Mouse (Mus musculus) ES-Bruce4 (cell line): ENCODE data around the gene Lrrc36. TPM values are rescaled to one million over a fixed set of nuclear protein-coding genes. Genes with fewer than 3 reads are reported as not detected.
A peak's percentile ranks its signal among the peaks of the same experiment; 100 is the strongest.

ENCODE experiments used
- H3K27ac ChIP-seq: 2 replicates; pipeline ENCODE4 v1.5.1; 2012; ENCODE audit warnings: low read length, inconsistent platforms; ENCODE audit not compliant: insufficient read depth
- H3K27me3 ChIP-seq: 2 replicates; pipeline ENCODE4 v1.6.1; 2012; ENCODE audit warnings: mild to moderate bottlenecking, low read length, inconsistent platforms; ENCODE audit not compliant: control insufficient read depth, poor library complexity, insufficient read depth, severe bottlenecking
- H3K36me3 ChIP-seq: 2 replicates; pipeline ENCODE4 v1.6.1; 2012; ENCODE audit warnings: inconsistent platforms, mild to moderate bottlenecking, low read length, moderate library complexity; ENCODE audit not compliant: control insufficient read depth, poor library complexity, insufficient read depth, severe bottlenecking
- H3K4me1 ChIP-seq: one replicate; pipeline ENCODE4 v1.8.1; 2011; ENCODE audit warnings: low read length; ENCODE audit not compliant: control insufficient read depth, insufficient read depth
- H3K4me3 ChIP-seq: 2 replicates; pipeline ENCODE4 v1.5.1; 2011; ENCODE audit warnings: low read depth, mild to moderate bottlenecking, low read length
- H3K9ac ChIP-seq: 2 replicates; pipeline ENCODE4 v1.6.1; 2012; ENCODE audit warnings: low read depth, mild to moderate bottlenecking, inconsistent platforms; ENCODE audit not compliant: poor library complexity, severe bottlenecking
- H3K9me3 ChIP-seq: replicated peaks from 2 replicates; pipeline ENCODE4 v1.6.1; 2012; ENCODE audit warnings: mild to moderate bottlenecking, low read length, inconsistent platforms; ENCODE audit not compliant: control insufficient read depth, poor library complexity, insufficient read depth, severe bottlenecking
- CTCF ChIP-seq: IDR thresholded peaks from one replicate; pipeline ENCODE4 v1.8.1; 2011; ENCODE audit warnings: low read depth, low read length
- EP300 ChIP-seq: IDR thresholded peaks from 2 replicates; pipeline ENCODE4 v1.6.1; 2011; ENCODE audit warnings: low read depth, low read length; ENCODE audit not compliant: insufficient read depth
- POLR2A ChIP-seq: IDR thresholded peaks from one replicate; pipeline ENCODE4 v1.8.1; 2011; ENCODE audit warnings: low read length; ENCODE audit not compliant: insufficient read depth
- polyA plus RNA-seq: library from polyadenylated mRNA; stranded (reverse); fragments of >200 nt; gene quantifications from 2 replicates; pipeline ENCODE4 v1.2.4, GENCODE M21; 2011; ENCODE audit warnings: low read depth; ENCODE audit not compliant: missing spikeins, insufficient read depth, insufficient read length

Lrrc36 gene
- polyA plus RNA-seq, 1 experiment, result 1.3 TPM

DNA sequence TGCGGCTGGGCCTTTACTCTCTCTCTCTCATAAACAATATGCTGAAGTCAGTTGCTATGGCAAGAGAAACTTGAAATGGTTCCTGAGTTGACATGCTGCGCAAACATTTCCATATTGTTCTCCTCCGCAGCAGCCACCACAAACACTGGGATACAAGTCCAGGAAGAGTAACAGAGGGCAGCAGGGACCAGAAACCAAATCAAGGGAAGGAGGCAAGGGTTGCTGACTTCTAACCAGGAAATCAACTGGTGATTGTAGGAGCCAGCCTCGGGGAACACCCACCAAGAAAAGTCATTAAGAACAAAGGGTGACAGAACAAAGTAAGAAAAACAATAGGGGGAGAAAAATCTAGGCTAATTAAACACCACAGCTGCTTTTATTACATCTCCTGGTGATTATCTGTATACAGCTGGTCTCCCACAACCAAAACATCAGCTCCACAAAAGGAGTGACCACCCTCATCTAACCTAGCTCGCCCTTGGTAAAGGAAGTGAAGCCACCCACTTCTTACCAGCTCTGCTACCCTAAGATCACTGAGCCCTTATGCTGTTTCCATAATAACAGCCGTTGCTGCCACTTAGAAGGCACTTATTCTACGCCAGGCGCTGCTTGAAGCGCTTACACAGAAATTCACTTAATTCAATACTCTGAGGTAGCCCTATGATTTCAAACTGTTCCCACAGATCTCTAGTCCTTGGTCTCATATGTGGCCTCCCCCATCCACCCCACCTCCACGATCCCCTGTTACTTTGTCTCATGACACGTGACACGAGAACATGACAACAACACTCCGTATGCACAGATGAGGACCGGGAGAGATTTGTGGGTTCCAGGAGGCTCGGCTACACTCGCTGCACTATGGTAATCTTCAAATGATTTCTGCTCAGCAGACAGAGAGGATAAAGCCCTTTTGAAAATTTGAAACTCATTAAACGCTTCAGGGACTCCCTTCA, 82.3 kb downstream of the Lrrc36 start:
- TF ChIP-seq POLR2A, result no peak
- no peak for TF ChIP-seq EP300
- TF ChIP-seq CTCF, result no peak
- no peaks in the 10 kb centered on the region for H3K36me3 ChIP-seq
- no peaks in the 10 kb centered on the region for H3K27me3 ChIP-seq
- H3K4me1 ChIP-seq, result peaks cover 1% of the 10 kb centered on the region
- H3K9me3 ChIP-seq, result no peaks in the 10 kb centered on the region
- no peak overlapping the region for H3K27ac ChIP-seq
- H3K4me3 ChIP-seq, result no peak overlapping the region
- H3K9ac ChIP-seq, result peak overlapping the region; percentile 74

DNA sequence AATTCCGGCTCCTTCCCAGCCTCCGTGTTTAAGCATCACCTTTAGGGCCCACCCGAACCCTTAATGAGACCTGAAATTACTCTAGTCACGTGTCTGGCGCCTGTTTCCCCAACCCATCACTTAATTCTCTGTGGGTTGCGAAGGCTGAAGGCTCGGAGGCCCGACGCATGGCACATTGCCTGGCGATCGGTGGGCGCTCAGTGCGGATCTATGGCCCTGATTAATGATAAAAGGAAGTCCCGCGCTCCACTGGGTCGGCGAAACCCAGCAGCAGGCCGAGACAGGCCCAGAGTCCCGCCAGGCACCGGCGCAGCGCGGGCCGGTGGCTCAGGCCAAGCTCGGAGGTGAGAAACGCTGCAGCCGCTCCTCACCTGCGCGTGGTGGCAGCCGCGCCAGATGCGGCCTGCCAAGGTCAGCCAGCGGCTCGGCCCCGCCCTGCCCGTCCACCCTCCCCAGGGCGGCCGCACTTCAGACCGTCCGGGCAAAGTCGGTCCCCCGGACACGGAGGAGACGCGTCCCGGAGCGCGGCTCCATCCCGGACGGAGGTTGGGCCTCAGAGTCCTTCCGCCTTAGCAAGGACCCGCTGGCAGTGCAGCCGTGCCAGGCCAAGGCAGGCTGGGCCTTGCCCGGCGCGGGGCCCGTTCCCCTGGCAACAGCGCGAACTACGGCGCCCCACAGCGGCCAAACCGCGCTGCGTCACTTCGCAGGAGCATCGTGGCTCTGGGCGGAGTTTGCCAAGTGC, 83.2 kb downstream of the Lrrc36 start, which contains the start of gene Zdhhc1:
Gene Zdhhc1 (minus strand): TSS at position 464 of the 742 bp plus-strand sequence.
- no peaks in the 10 kb centered on the region for H3K9me3 ChIP-seq
- H3K4me1 ChIP-seq, result peaks cover 1% of the 10 kb centered on the region
- H3K27me3 ChIP-seq, result no peaks in the 10 kb centered on the region
- peak within 1 kb of the TSS; percentile 74 for H3K9ac ChIP-seq
- H3K4me3 ChIP-seq, result peak within 1 kb of the TSS; percentile 84
- H3K36me3 ChIP-seq, result no peaks in the 10 kb centered on the region
- TF ChIP-seq CTCF (peak; percentile 76), EP300 (no peak)
- H3K27ac ChIP-seq, result no peak within 1 kb of the TSS

DNA sequence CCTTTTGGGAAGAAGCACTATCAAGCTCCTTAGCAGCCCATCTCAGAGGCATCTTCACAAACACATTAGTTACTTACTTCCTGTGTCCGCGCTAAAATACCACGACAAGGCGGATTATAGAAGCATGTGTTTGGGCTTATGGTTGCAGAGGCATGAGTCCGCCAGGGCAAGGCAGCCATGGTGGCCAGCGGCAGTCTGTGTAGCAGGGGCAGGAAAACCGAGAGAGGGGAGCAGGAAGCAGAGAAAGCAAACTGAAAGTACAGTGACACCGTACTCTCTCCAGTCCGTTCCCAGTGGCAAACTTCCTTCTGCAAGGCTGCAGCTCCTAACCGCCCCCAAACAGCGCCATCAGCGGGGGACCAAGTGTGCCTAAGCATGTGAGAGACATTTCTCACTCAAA, 86.4 kb downstream of the Lrrc36 start:
- Histone ChIP-seq H3K27me3 (no peaks in the 10 kb centered on the region), H3K9ac (peak overlapping the region; percentile 11), H3K27ac (no peak overlapping the region), H3K9me3 (no peaks in the 10 kb centered on the region), H3K4me1 (peaks cover 1% of the 10 kb centered on the region), H3K36me3 (no peaks in the 10 kb centered on the region), H3K4me3 (peak overlapping the region; percentile 42)
- TF ChIP-seq CTCF, result no peak
- TF ChIP-seq EP300, result no peak
- TF ChIP-seq POLR2A, result no peak

DNA sequence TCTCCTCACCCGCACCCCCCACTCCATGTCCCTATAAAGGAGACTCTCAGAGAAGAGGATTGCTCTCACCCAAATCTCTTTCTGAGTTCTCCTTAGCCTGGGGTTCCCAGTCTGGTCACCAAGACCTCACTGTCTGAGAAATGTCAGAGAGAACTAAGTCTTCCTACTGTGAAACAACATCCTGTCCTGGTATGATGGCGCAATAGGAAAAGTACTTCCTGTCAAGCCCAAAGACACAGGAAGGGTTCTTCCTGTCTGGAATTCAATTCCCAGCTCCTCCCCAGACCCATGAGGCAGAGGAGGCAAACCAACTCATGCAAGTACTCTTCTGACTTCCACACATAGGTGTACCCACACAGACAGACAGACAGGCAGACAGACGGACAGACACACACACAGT, 91.2 kb downstream of the Lrrc36 start:
- Histone ChIP-seq H3K36me3 (no peaks in the 10 kb centered on the region), H3K9me3 (no peaks in the 10 kb centered on the region), H3K4me1 (peaks cover 2% of the 10 kb centered on the region)

DNA sequence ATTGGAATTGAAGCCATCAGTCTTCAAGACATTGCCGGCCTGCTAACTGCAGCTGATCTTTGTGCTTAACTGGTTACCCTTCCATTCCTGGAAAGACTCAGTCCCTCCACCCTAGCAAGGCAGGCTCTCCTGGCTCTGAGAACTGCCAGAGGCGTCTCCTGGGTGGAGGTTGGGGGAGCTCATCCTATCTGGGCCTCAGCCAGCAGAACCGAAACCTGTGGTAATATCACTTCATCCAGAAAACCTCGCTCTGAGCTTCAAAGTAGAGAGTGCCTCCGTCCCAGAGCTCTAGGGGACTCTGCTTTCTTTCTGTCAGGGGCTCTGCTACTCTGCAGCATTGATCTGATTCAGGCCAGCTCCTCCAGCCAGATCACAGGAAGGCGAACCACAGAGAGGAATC, 93.6 kb downstream of the Lrrc36 start:
- H3K4me3 ChIP-seq, result no peak overlapping the region
- H3K4me1 ChIP-seq, result peaks cover 2% of the 10 kb centered on the region
- no peak overlapping the region for H3K9ac ChIP-seq
- H3K9me3 ChIP-seq, result no peaks in the 10 kb centered on the region
- H3K27me3 ChIP-seq, result no peaks in the 10 kb centered on the region
- H3K27ac ChIP-seq, result no peak overlapping the region
- H3K36me3 ChIP-seq, result no peaks in the 10 kb centered on the region
- TF ChIP-seq EP300 (no peak), CTCF (no peak), POLR2A (no peak)

More for the DNA sequence above, 91.2 kb downstream of the Lrrc36 start:
- no peaks in the 10 kb centered on the region for H3K27me3 ChIP-seq
- H3K4me3 ChIP-seq, result no peak overlapping the region
- TF ChIP-seq POLR2A (no peak), EP300 (no peak), CTCF (no peak)
- no peak overlapping the region for H3K27ac ChIP-seq
- no peak overlapping the region for H3K9ac ChIP-seq

DNA sequence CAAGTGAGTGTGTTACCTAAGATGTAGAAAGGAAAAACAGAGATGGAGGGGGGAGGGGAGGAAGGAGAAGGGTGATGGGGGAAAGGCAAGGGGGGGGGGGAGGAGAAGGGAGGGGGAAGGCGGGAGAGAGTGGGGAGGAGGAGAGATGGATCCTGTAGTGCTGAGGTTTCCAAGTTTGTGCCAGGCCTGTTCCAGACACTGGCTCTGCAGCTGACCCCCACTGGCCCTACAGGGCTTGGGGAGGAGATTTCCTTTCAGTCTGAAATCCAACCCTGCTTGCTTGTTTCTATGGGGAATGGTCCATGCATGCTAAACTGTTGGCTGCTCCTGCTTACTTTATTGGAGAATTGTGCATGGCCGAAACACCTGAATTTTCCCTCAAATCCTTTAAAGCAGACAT, 95.4 kb downstream of the Lrrc36 start:
- no peak overlapping the region for H3K4me3 ChIP-seq

More for the DNA sequence above, 95.4 kb downstream of the Lrrc36 start:
- Histone ChIP-seq H3K4me1 (peaks cover 2% of the 10 kb centered on the region), H3K27ac (no peak overlapping the region), H3K27me3 (no peaks in the 10 kb centered on the region), H3K9me3 (no peaks in the 10 kb centered on the region), H3K9ac (no peak overlapping the region), H3K36me3 (no peaks in the 10 kb centered on the region)
- TF ChIP-seq POLR2A, result no peak
